Mouse (Mus musculus) embryo, embryonic 11.5 days (tissue): ENCODE results near the gene Fam172a.
A peak's percentile ranks its signal among the peaks of the same experiment; 100 is the strongest.

ENCODE experiments used
- DNase-seq: peaks from one replicate; pipeline ENCODE4 v3.0.0-alpha.2; 2012; ENCODE audit warnings: low read depth, low spot score

Fam172a gene

DNA sequence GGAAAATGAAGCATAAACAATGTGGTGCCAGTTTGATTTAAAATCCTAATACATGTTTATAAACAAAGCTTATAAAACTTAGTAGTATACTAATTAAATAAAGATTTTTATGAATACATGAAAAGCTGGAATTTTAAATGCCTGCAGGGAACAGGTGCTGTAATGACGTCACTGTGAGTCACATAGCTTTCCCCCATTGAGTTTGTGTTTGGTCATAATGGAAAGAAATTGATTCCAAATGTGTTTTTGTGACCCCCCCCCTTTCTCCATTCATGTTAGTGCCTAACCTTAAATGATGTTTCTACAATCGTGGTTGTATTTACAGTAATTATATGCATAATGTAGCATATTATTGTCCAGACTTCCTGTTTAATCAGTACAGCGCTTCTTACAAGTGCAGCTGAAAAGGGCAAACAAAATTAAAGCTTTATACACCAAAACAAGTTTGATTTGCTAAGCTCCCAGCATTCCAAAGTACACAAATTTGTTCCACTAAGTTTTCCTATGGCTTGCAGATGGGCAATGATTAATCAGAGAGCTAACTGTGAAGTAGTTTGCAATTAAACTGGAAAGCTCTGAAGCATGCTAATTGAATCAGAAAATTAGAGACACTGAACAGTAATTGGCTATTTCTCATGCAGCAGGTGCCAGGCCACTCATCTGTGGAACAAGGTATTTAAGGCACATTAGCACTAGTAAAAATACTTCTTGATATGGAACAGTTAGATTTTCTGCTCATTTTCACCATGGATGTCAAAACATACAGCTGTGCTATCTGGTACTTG is 398.1 kb downstream of the Fam172a start:
- no peak for DNase-seq

DNA sequence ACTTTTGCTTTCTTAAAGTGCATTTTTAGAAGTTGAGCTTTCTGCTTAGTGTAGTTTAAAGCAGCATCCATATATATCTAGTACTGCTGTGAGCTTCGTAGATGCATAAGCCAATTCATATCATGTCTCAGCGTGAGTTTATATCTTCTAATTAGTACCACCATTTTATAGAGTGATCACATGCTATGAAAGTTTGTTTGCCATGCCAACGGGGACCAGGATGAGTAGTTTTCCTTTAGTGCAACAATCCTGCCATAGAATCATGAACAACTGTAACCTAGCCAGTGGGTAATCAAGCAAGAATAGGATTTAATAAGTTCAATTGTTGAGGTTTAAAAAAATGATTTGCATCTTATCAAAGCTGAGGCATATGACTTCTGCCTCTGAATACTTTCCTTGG is 398.8 kb downstream of the Fam172a start:
- DNase-seq: no peak

DNA sequence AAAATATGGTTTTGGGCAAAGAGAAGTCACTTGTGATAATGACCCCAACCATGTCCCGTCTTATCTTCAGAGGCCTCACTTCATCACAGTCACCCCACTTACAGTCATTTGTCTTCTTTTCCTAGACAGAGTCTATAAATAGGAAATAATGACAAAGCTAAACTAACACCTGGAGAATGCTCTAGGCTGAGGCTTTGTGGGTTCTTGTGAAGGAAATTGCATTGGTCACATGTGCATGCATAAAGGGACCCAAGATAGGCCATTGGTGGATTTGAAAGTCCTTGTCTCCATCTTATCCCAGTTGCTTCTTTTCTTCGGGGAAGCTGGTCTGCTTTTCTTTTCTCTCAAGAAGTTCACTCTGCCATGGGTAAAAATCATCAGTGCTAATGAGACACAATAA is 400.5 kb downstream of the Fam172a start:
- DNase-seq: no peak

DNA sequence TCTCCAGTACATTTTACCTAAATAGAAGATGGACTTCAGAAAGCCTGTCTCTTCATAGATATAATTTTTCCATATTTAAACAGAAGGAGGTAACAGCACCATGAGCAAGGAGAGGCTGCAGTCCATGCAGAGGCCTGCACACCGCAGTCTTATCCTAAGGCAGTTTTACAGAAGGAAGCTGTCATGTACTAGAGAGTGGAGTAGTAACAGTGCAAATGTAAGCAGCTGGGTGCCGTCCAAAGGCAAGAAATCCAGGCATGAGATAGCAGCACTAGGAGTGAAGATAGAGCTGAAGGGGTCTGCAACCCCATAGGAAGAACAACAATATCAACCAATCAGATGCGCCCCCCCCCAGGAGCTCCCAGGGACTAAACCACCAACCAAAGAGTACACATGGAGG is 403.0 kb downstream of the Fam172a start:
- no peak for DNase-seq

DNA sequence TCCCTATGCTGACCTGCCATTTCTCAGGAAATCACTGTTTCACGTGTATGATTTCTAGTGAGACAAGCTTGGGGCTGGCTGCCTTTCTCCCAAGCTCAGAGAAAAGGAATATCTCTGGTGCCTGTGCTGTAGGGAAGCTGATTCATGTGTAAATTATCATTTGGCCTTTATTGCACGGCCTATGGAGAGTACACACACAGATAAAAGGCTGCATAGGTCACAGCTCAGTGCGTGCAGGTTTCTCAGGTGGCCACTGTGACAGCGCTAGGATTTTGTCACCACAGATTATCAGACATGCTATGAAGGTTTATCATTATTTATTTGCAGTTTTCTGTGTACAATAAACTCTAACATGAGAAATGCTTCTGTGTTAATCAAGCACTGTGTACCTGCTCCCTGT is 408.8 kb downstream of the Fam172a start:
- DNase-seq: no peak

DNA sequence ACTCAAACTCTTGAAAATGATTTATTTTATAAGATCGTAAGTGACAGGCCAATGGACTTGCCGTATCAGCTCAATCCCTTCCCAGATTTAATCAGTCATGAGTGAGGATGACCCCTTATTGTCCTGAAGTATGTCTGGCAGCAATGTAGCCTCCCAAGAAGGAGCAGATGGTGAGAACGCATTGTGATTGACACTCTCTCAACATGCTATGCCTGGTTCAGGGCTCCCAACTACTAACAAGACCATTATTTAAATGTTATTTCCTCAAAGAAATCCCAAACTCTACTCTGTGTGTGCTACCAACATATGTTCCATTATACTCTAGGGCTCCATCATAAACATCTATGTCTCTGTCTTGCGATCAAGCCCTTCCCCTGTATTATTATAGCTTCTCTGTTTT is 412.1 kb downstream of the Fam172a start:
- DNase-seq: no peak

DNA sequence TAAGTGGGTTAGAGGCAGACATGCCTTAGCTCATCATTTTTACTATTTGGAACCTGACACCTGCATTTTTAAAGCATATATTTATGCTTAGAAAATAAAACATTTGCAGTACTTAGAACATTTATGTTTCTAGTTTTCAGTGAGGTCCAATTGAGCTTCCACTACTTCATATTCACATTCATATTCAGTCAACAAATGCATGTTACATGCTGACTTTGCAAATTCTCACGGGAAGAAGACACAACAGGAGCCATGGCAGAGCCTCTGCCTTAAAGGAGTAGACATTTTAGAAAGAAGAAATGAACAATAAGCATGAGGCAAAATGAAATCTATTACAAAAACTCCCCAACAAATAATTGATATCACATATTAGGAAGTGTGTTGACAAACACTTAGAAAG is 416.9 kb downstream of the Fam172a start:
- DNase-seq: no peak

DNA sequence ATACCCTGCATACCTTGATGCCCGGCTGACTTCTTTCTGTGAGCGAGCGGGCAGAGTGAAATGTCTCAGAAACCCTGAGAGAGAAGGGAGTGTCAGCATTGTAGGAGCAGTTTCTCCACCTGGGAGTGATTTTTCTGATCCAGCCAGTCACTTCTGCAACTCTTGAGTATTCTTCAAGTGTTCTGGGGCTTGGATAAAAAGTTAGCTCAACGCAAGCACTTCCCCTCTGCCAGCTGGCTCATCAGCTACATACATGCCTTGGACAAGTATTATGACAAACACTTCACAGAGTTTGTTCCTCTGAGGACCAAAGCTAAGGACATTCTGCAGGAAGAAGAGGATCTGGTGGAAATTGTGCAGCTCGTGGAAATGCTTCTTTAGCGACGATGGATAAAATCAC is 420.2 kb downstream of the Fam172a start:
- DNase-seq: no peak

DNA sequence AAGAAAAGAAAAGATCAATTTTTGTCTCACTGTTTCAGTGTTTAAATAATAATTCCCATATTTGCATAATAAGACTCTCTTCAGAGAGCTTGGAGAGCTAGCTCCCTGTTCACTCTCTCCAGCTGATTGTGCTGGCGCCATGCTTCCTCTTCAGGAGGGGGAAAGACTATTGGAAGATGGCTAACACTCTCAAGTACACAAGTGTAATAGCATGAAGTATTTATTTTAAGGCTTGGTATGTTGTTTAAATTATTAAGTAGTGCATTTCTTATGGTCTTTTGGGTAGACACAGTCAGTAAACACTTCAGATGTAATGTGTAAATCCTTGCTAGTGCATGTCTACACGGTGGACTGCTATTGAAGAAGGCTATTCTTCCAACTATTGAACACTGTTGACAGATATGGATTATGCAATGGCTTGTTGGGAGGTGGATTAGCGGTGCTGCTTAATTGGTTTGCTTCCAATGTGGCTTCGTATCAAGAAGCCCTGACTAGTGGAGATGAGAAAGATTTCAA is 422.1 kb downstream of the Fam172a start:
- DNase-seq: no peak

DNA sequence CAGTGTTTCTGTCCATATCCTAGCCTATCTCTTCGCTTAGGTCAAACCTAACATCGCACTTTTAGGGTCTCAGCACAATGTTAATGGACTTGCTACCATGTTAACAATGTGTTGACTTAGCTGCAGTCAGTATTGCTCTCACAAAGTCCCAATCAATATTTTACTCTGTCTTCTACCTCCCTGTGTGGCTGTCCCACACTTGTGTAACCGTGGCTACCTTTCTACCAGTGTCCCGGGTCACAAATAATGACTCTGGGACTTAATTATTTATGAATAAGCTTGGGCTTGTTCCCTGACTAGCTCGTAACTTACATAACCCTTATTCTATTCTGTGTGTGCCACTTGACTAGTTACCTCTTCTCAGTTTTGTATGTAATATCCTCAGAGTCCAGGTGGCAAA is 455.6 kb downstream of the Fam172a start:
- no peak for DNase-seq

DNA sequence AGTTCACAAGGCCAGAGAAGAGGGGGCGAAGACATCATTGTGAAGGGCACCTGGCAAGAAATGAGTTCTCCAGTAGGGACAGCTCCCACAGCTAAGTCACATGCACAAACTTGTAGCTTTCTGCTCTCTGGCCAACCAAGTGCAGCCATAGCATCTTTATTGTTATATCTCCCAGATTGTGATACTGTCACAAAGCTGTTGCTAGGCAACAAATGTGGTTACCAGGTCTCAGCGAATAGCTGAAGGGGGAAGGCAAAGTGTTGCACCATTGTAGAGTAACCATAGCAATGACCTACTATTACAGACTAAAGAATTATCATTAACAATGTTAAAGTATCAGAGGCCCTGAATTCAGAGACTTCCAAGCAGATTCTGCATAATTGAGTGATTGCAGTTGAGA is 460.3 kb downstream of the Fam172a start:
- DNase-seq: no peak

DNA sequence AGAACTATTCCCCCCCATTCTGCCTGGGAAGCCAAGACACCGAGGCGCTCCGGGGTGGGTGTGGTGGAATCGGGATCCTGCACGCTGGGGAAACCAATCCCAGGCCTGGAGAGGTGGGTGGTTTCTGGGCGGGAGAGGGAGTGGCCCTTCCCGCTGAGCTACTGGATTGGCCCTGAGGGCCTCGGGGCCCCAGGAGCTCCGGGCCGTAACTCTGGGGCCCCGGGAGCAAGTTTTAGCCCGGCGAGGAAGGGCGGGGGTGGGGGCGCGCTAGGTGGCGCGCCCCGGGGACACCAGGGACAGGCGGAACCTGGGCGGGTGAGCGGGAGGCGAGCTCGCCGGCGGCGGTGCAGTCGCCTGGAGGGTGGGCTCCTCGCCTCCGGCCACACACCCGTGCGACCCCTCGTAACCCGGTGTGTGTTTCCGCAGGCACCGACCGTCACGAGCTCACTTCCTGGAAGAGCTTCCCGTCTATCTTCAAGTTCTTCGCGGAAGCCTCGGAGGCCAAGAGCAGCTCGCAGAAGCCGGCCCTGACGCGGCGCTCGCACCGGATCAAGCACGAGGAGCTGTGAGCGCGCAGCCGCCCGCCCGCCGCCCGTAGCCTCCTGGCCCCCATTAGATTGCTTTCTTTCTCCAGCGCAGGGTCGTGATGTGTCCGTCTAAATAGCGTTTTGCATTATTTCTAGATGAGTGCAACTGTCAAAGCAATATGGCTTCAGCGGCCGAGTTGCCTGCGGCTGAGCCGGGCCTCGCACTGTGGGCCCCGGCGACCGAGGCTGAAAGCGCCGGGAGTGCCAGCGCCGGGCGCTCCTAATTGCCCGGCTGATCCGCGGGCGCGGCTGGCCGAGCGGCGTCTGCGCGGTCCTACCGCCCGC is 461.5 kb downstream of the Fam172a start:
- DNase-seq: peak; percentile 61

DNA sequence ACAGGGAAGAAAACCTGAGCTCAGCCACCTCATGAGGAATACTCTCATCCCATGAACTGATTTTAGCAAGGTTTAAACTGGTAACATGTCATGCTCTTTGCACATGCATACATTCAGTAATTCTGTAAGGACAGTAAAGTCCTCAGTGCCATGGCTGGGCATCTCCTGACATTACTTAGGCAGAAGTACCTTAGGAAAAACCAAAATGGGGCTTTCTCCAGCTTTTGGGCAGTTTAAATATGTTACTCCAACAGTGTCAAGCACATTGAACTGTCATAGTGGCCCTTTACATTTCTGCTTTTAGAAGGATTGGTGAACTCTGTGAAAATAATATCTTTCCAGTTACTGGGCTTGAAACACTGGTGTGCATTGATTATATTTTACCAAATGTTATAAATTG is 463.1 kb downstream of the Fam172a start:
- DNase-seq: no peak

DNA sequence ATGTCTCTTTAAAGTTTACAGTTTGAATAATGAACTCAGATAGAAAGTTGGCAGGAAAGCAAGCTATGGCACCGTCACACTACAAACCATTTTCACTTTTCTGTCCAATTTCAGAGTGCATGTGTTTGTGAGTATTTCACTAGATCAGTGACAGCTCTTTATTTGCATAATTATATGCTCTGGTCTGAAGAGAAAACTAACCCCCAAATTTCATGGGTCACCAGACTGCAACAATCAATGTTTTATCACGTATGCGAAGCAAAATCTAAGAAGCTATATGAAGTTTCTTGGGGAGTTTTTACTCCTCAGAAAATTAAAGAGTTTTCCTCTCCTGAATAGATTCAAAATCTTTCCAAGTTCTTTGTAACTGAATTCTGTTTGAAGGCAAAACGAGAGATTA is 466.3 kb downstream of the Fam172a start:
- DNase-seq: no peak

DNA sequence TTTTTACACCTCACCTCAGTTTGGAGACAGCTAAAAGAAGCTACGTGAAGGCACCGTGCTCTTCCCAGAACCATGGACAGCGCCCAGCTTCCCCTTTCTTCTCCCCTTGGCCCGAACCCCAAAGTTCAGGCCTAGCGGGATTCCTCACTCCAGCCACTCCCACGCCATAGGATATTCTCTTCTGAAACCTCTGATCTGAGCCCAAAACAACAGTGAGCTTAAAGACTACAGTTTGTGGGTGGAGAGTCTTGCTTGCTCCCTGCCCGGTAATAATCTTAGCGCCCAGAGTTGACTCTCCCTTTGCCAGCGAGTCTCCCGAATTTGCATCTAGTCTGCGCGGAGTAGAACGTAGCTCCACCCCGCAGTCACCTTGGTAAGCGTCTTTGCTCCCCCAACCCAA is 469.5 kb downstream of the Fam172a start:
- no peak for DNase-seq

DNA sequence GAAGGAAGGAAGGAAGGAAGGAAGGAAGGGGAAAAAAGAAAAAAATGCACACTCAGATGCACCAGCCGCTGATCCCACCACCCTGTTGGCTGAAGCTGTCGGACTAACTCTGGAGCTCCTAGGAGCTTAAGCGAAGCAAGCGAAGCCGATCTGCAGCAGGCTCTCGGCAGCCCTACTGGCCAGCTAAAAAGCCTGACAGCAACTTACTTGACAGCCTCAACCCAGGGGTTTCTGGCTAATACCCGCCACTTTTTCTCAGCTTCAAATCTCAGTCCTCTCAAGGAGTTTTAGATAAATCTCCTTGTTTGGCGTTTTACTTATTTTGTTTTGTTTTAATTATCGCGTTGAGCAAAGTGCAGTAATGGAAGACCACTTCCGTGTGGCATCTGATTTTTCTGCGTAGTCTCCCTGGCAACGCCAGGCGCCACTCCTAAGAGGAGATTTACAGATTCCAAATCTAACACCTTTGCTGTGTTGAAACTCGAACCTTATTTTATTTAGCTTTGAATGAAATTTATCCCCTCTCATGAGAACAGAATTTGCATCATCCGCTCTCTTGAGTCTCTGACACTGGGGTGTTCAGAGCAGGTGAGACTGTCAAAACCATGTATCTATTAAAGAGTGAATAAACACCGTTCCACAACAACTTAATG is 470.3 kb downstream of the Fam172a start:
- no peak for DNase-seq

DNA sequence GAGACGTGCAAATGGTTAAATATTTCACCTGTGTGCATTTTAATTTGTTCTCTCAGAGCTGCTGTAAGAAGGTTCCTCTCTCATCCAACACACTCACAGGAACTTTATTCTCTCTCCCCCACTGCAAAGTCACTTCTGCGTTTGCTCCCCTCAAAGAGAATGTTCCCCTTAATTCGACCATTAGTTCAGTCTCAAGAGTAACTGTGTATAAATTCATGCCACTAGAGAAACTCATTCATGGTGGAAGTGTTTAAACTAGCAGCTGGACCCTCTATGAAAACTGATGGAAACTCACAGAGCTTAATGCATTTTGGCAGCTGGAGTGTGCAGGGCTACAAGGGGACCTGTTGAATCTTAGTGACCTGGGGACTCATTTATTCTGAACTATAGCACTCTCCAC is 471.0 kb downstream of the Fam172a start:
- DNase-seq: no peak

DNA sequence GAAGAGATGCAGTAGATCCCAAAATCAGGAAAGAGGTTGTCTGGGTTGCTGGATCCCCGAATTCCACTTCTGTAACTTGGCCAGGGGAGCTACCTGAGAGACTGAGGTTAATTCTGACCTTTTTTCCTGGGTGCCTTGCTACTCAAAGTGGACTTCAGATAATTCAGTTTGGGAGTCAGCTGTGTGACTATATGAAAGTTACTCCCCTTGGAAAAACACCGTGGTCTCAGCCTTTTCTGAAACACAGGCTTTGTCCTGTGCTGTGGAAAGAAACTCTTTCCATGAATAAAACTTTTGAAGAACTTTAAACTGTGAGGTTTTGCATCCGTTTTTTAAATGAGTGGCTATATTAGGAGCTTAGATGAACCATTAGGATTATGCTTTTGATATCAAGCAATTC is 472.4 kb downstream of the Fam172a start:
- no peak for DNase-seq

DNA sequence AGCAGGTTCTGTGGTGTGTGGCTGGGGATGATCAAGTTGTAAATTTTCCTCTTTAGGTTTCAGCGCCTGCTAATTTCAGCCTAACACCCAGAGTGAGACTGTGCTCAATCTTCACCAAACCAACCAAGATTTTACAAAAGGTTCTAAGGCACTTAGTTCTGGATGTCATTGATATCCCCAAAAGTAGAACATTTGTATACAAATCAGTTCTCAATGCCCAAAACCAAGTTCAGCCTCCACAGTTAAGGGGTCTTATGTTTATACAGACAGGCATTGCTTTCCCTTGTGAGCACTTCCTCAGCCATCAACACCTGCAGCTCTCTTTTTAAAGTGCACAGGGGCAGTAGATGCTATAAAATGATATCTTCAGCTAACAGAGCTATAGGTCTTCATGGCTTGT is 473.1 kb downstream of the Fam172a start:
- DNase-seq: no peak

DNA sequence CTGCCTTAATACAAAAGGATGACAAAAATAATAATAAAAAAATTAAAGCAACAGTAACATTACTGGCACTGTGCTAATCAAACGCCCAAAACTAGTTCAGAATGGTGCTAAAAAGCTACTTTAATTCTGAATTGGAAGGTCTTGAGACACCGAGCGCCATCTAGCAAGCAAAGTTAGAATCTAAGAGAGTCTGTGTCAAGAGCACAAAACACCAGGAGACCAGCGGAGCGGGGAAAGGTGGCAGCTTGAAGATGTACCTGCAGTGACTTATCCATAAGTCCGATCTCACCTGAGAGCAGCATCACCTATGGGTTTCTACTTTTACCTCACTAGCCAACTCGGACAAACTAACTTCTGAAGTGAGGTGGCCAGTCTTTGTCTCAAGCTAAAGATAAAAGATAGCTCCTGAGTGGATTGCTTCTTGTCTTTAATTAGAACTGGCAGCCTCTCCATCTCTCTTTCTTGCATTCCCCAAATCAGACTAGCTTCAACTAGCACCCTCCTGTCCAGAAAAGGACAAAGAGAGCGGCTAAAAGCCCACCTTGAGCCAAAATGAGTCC is 474.1 kb downstream of the Fam172a start:
- no peak for DNase-seq

DNA sequence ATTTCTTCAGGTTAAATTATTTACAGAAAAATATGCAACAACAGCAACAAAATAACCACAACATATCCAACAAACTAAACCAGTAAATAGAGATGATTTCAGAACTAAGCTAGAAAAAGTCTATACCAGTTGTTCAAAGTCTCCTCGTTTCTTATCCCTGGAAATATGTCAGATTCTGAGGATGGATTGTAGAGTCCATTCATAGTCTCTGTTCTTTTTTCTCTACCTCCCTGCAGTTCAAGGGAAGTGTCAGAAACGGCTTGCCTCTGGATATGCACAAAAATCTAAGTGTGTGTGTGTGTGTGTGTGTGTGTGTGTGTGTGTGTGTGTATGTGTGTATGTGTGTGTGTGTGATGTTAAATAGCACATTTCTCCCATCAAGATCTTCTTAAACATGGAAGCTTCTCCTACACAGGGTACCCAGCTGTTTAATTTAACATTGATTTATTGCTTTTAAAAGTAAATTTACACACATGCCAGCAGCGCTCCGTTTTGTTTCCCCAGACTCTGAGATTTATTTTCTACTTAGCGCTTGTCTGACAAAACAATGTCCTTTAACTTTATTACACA is 475.6 kb downstream of the Fam172a start:
- no peak for DNase-seq

DNA sequence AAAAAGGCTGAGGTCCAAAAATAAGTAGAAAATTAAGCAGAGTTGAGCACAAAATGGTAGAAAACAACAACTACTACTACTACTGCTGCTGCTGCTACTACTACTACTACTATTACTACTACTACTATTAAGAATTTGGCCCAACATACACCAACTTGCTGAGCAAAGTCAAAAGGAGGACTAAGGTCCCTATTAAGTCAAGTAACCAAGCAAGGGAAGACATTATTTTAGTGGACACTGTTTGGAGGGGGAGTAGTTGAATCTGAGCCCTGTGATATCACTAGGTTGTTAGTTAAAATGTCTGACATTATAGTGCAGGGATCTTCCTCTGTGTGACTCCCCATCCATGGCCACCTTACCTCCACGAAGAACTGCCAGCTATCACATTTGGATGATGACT is 476.2 kb downstream of the Fam172a start:
- DNase-seq: no peak
